Mouse (Mus musculus) intestine, embryonic 15.5 days (tissue): ENCODE measurements around the gene Ick. TPM values are rescaled to one million over a fixed set of nuclear protein-coding genes. Genes with fewer than 3 reads are reported as not detected.

Experiments used
- ATAC-seq: fragments of 200-750 bp; cut with Nextera tagmentation; 2 replicates; pipeline ENCODE4 v1.8.0; 2017; ENCODE audit warnings: moderate TSS enrichment, moderate library complexity
- H3K27ac ChIP-seq: fragments of 300-500 bp; sonication (generic); 2 replicates; pipeline ENCODE4 v1.5.1; 2015; ENCODE audit warnings: mild to moderate bottlenecking, inconsistent platforms
- H3K27me3 ChIP-seq: fragments of 300-500 bp; sonication (generic); replicated peaks from 2 replicates; pipeline ENCODE4 v1.6.1; 2015; ENCODE audit warnings: inconsistent platforms
- H3K36me3 ChIP-seq: fragments of 300-500 bp; sonication (generic); 2 replicates; pipeline ENCODE4 v1.6.1; 2015; ENCODE audit warnings: inconsistent platforms
- H3K4me1 ChIP-seq: fragments of 300-500 bp; sonication (generic); replicated peaks from 2 replicates; pipeline ENCODE4 v1.6.1; 2015; ENCODE audit warnings: inconsistent platforms
- H3K4me2 ChIP-seq: fragments of 300-500 bp; sonication (generic); replicated peaks from 2 replicates; pipeline ENCODE4 v1.6.1; 2015; ENCODE audit warnings: mild to moderate bottlenecking, inconsistent platforms
- H3K4me3 ChIP-seq: fragments of 300-500 bp; sonication (generic); replicated peaks from 2 replicates; pipeline ENCODE4 v1.5.1; 2015; ENCODE audit warnings: inconsistent platforms
- H3K9ac ChIP-seq: fragments of 300-500 bp; sonication (generic); 2 replicates; pipeline ENCODE4 v1.6.1; 2015; ENCODE audit warnings: inconsistent platforms
- H3K9me3 ChIP-seq: fragments of 300-500 bp; sonication (generic); 2 replicates; pipeline ENCODE4 v1.6.1; 2016; ENCODE audit warnings: inconsistent platforms
- WGBS: fragments of 180-500 bp; shearing (Covaris S2); methylation state at CpG from one replicate; pipeline ENCODE4 v1.1.7; 2015; 5-methylcytosine and 5-hydroxymethylcytosine counted together
- polyA plus RNA-seq: library from polyadenylated mRNA; unstranded; fragments of >200 nt; fragmentation: Nextera tagmentation; extraction: Ambion mirVana; gene quantifications from 2 replicates; pipeline ENCODE4 v1.2.1, GENCODE M21; 2015

Ick gene
- polyA plus RNA-seq, 1 experiment from 2014 or later, result 25.7 TPM

GRCm38 (mm10) chr9:78085722-78086287 lies 23.2 kb upstream of the Ick start:
- Histone ChIP-seq H3K36me3 (peaks cover 25% of the 10 kb centered on the region), H3K9ac (no peak overlapping the region), H3K27ac (0 out of 2 replicates have a peak overlapping the region, but pooled peaks have one; percentile 17), H3K9me3 (no peaks in the 10 kb centered on the region), H3K4me3 (no peak overlapping the region), H3K4me2 (no peak overlapping the region), H3K27me3 (no peaks in the 10 kb centered on the region), H3K4me1 (0 out of 2 replicates have a peak, but pooled peaks cover 2% of the 10 kb centered on the region)
- peak; percentile 82 for ATAC-seq
- 68% methylated on average over 14 of the region's 14 CpGs for WGBS

GRCm38 (mm10) chr9:78087751-78088150 lies 21.2 kb upstream of the Ick start:
- Histone ChIP-seq H3K36me3 (peaks cover 18% of the 10 kb centered on the region), H3K4me1 (0 out of 2 replicates have a peak, but pooled peaks cover 2% of the 10 kb centered on the region), H3K27me3 (no peaks in the 10 kb centered on the region), H3K27ac (no peak overlapping the region), H3K4me2 (no peak overlapping the region), H3K9ac (no peak overlapping the region), H3K9me3 (no peaks in the 10 kb centered on the region), H3K4me3 (no peak overlapping the region)
- no peak for ATAC-seq
- 87% methylated on average over 9 of the region's 9 CpGs for WGBS

GRCm38 (mm10) chr9:78088521-78088920 lies 20.5 kb upstream of the Ick start:
- no peak for ATAC-seq
- no peaks in the 10 kb centered on the region for H3K9me3 ChIP-seq
- 0 out of 2 replicates have a peak, but pooled peaks cover 2% of the 10 kb centered on the region for H3K4me1 ChIP-seq
- no peak overlapping the region for H3K4me2 ChIP-seq
- peaks cover 18% of the 10 kb centered on the region for H3K36me3 ChIP-seq
- no peak overlapping the region for H3K9ac ChIP-seq
- 74% methylated on average over 4 of the region's 4 CpGs for WGBS
- H3K4me3 ChIP-seq, result no peak overlapping the region
- H3K27ac ChIP-seq, result no peak overlapping the region
- no peaks in the 10 kb centered on the region for H3K27me3 ChIP-seq

GRCm38 (mm10) chr9:78088971-78089370 lies 20.0 kb upstream of the Ick start:
- 82% methylated on average over 7 of the region's 7 CpGs for WGBS
- peaks cover 18% of the 10 kb centered on the region for H3K36me3 ChIP-seq

GRCm38 (mm10) chr9:78089906-78090305 lies 19.1 kb upstream of the Ick start:
- no peaks in the 10 kb centered on the region for H3K27me3 ChIP-seq

More at GRCm38 (mm10) chr9:78088971-78089370, 20.0 kb upstream of the Ick start:
- Histone ChIP-seq H3K9me3 (no peaks in the 10 kb centered on the region), H3K4me3 (no peak overlapping the region), H3K27ac (no peak overlapping the region), H3K4me1 (0 out of 2 replicates have a peak, but pooled peaks cover 2% of the 10 kb centered on the region), H3K27me3 (no peaks in the 10 kb centered on the region), H3K4me2 (no peak overlapping the region), H3K9ac (no peak overlapping the region)
- no peak for ATAC-seq

GRCm38 (mm10) chr9:78090596-78090995 lies 18.4 kb upstream of the Ick start:
- Histone ChIP-seq H3K4me3 (no peak overlapping the region), H3K9me3 (no peaks in the 10 kb centered on the region), H3K27me3 (no peaks in the 10 kb centered on the region), H3K4me1 (0 out of 2 replicates have a peak, but pooled peaks cover 1% of the 10 kb centered on the region), H3K9ac (no peak overlapping the region), H3K27ac (no peak overlapping the region), H3K4me2 (no peak overlapping the region), H3K36me3 (0 out of 2 replicates have a peak, but pooled peaks cover 10% of the 10 kb centered on the region)
- WGBS, result 92% methylated on average over 3 of the region's 3 CpGs
- ATAC-seq, result no peak

More at GRCm38 (mm10) chr9:78089906-78090305, 19.1 kb upstream of the Ick start:
- Histone ChIP-seq H3K4me2 (no peak overlapping the region), H3K27ac (no peak overlapping the region), H3K9ac (no peak overlapping the region), H3K9me3 (no peaks in the 10 kb centered on the region), H3K4me3 (no peak overlapping the region), H3K4me1 (0 out of 2 replicates have a peak, but pooled peaks cover 2% of the 10 kb centered on the region), H3K36me3 (peaks cover 9% of the 10 kb centered on the region; the same call in 1 of the 2 replicates)
- 95% methylated on average over 1 of the region's 1 CpGs for WGBS
- ATAC-seq, result no peak

GRCm38 (mm10) chr9:78095686-78096085 lies 13.3 kb upstream of the Ick start:
- H3K4me1 ChIP-seq, result no peaks in the 10 kb centered on the region
- no peak overlapping the region for H3K4me3 ChIP-seq
- no peak overlapping the region for H3K4me2 ChIP-seq
- no peak overlapping the region for H3K27ac ChIP-seq
- ATAC-seq, result no peak
- no peaks in the 10 kb centered on the region for H3K9me3 ChIP-seq
- no peaks in the 10 kb centered on the region for H3K27me3 ChIP-seq
- H3K36me3 ChIP-seq, result peaks cover 27% of the 10 kb centered on the region
- H3K9ac ChIP-seq, result no peak overlapping the region
- 94% methylated on average over 12 of the region's 12 CpGs for WGBS

GRCm38 (mm10) chr9:78096376-78096775 lies 12.6 kb upstream of the Ick start:
- Histone ChIP-seq H3K27ac (no peak overlapping the region), H3K4me1 (no peaks in the 10 kb centered on the region), H3K9me3 (no peaks in the 10 kb centered on the region), H3K4me2 (no peak overlapping the region), H3K9ac (no peak overlapping the region), H3K36me3 (peaks cover 31% of the 10 kb centered on the region), H3K4me3 (no peak overlapping the region), H3K27me3 (no peaks in the 10 kb centered on the region)
- 95% methylated on average over 6 of the region's 6 CpGs for WGBS
- ATAC-seq, result no peak

- no peak overlapping the region for H3K27ac ChIP-seq
- 84% methylated on average over 5 of the region's 5 CpGs for WGBS
- no peak overlapping the region for H3K4me3 ChIP-seq
- H3K9me3 ChIP-seq, result no peaks in the 10 kb centered on the region
- H3K36me3 ChIP-seq, result peaks cover 27% of the 10 kb centered on the region
- no peak overlapping the region for H3K4me2 ChIP-seq
- ATAC-seq, result no peak
- H3K4me1 ChIP-seq, result peaks cover 5% of the 10 kb centered on the region; the same call in 1 of the 2 replicates
- H3K9ac ChIP-seq, result no peak overlapping the region
- H3K27me3 ChIP-seq, result no peaks in the 10 kb centered on the region
Measured at GRCm38 (mm10) chr9:78100956-78101355, 8.0 kb upstream of the Ick start.

GRCm38 (mm10) chr9:78101431-78101830 lies 7.6 kb upstream of the Ick start:
- H3K9me3 ChIP-seq, result no peaks in the 10 kb centered on the region
- H3K4me2 ChIP-seq, result no peak overlapping the region
- no peaks in the 10 kb centered on the region for H3K27me3 ChIP-seq
- 57% methylated on average over 4 of the region's 4 CpGs for WGBS
- H3K36me3 ChIP-seq, result peaks cover 26% of the 10 kb centered on the region
- no peak overlapping the region for H3K4me3 ChIP-seq
- peaks cover 5% of the 10 kb centered on the region; the same call in 1 of the 2 replicates for H3K4me1 ChIP-seq
- H3K27ac ChIP-seq, result no peak overlapping the region
- H3K9ac ChIP-seq, result no peak overlapping the region
- ATAC-seq, result no peak

GRCm38 (mm10) chr9:78103965-78104560 lies 4.9 kb upstream of the Ick start:
- Histone ChIP-seq H3K4me1 (peaks cover 5% of the 10 kb centered on the region; the same call in 1 of the 2 replicates), H3K9ac (no peak overlapping the region), H3K36me3 (peaks cover 4% of the 10 kb centered on the region; the same call in 1 of the 2 replicates), H3K27me3 (no peaks in the 10 kb centered on the region), H3K4me3 (no peak overlapping the region), H3K27ac (0 out of 2 replicates have a peak overlapping the region, but pooled peaks have one; percentile 45), H3K9me3 (no peaks in the 10 kb centered on the region), H3K4me2 (no peak overlapping the region)
- 78% methylated on average over 8 of the region's 8 CpGs for WGBS
- no peak for ATAC-seq

GRCm38 (mm10) chr9:78104973-78105372 lies 4.0 kb upstream of the Ick start:
- Histone ChIP-seq H3K4me2 (no peak overlapping the region), H3K4me3 (no peak overlapping the region), H3K4me1 (peaks cover 5% of the 10 kb centered on the region; the same call in 1 of the 2 replicates), H3K36me3 (peaks cover 4% of the 10 kb centered on the region; the same call in 1 of the 2 replicates), H3K9me3 (no peaks in the 10 kb centered on the region), H3K9ac (no peak overlapping the region), H3K27me3 (no peaks in the 10 kb centered on the region), H3K27ac (no peak overlapping the region)
- ATAC-seq, result no peak
- 61% methylated on average over 6 of the region's 6 CpGs for WGBS
